Mouse (Mus musculus): ENCODE results near the gene Barx1.
A peak's percentile ranks its signal among the peaks of the same experiment; 100 is the strongest.

Gene Barx1

DNA sequence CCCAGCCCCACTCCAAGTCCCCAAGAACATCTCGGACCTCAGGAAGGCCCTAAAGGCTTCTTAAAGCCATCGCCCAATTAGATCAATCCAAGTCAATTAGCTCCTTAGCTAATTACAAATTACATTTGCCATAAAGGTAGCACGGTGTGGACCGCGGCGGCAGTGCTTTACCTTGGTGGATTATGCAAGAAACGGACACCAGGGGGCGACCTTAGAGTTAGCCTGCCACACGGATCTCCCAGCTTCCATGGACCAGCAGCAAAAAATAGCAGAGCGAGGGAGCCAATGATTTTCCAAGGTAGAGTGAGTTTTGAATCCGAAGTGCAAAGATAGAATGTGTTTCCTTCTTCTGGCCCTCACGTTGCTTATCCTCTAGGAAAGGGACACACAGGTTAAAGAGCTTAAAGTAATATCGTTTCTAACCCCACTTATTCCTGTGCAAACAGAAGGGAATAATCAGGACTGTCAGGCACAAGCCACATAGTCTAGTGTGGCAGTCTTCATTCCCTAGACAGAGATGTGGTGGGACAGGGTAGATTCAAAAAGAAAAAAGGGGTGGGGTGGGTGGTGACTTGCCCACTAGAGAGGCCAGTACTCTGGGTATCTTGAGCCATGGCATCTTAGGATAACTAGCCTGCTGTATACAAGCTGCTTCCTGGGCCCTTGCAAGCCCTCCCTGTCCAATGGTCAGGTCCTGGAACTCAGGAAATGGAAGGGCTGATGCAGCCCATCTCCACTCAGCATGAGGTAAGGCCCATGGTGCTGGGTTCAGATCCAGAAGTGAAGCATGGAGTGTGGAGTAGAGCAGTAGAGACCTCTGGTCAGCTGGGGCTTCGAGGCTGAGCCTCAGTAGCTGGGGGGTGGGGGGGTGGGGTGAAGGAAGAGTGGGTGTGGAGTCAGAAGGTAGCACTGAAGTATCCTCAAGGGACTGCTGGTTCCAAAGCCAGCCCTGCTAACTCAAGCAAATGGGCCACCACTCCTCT lies 8.7 kb upstream of the Barx1 start:
- peak; percentile 68 for DNase-seq (ENCODE audit: low read depth, low spot score)
- Histone ChIP-seq H3K36me3 (ENCODE audit: control insufficient read depth, insufficient read depth, low read length, poor library complexity, severe bottlenecking) (no peaks in the 10 kb centered on the region), H3K27me3 (ENCODE audit: control insufficient read depth, insufficient read depth, low read length, poor library complexity, severe bottlenecking) (no peaks in the 10 kb centered on the region)

DNA sequence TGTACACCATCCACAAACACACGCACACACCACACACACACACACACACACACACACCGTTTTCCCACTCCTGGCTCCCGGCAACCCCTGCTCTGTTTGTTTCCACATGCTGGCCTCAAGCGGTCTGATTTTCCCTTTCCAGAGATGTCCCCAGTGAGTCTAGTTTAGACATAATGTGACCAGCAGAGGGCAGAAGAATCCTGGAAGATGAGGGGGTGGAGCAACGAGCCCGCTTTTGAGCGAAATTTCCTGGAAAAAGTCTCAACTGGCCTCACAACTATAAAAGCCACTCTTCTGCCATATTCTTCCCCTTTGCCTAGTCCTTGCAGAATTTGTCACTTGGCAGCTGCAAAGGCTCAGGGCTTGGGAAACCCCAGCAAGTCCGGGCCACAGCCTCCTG lies 7.2 kb upstream of the Barx1 start:
- no peaks in the 10 kb centered on the region for H3K36me3 ChIP-seq (ENCODE audit: control insufficient read depth, insufficient read depth, low read length, poor library complexity, severe bottlenecking)
- H3K27me3 ChIP-seq (ENCODE audit: control insufficient read depth, insufficient read depth, low read length, poor library complexity, severe bottlenecking) = no peaks in the 10 kb centered on the region
- peak; percentile 57 for DNase-seq (ENCODE audit: low read depth, low spot score)

DNA sequence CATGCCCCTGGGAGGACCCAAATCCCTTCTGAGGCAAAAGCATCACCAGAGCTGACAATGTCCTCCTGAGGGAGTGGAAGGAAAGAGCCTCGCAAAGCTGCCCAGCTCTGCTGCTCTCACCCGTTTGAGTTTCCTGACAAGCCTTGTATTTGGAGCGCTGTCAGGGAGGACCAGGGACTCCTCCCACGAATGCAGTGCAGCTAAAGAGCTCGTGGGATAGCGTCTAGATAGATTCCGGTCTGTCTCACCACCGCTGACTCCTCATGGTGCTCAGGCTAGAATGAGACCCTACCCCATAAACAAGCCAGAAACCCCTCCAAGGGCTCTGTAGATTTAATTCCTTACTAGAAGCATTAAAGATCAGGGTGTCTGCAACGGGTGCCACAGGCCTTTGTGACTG lies 5.0 kb upstream of the Barx1 start:
- no peaks in the 10 kb centered on the region for H3K36me3 ChIP-seq (ENCODE audit: control insufficient read depth, insufficient read depth, low read length, poor library complexity, severe bottlenecking)
- no peaks in the 10 kb centered on the region for H3K27me3 ChIP-seq (ENCODE audit: control insufficient read depth, insufficient read depth, low read length, poor library complexity, severe bottlenecking)
- no peak for DNase-seq (ENCODE audit: low read depth, low spot score)

DNA sequence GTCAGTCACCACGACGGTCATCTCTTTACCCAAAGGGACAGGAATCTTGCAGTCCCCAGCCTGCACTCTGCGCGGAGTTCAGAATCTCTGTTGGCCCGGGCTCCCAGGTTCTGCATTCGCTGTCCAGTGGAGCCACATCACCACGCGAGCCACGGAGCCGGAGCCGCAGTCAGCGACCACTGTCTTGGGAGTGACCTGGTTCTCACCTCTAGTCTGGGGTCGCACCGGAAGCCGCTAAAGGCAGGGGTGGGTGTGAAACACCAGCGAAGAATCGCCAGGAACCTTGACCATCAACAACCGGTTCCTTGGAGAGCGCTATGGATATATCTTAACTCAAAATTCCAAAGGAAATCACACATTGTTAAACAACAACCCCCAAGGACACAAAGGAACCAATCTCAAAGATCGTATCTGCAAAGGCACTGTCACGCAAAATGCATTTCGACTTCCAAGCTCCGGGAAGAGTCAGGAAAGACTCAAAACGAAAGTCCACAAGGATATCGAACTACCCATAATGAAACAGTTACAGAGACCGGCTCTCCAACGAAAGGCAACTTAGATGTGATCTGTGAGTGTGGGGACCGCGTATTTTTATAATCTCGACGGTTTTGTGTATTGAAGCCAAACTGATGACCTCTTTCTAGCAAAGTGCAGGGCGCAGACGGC lies 4.1 kb upstream of the Barx1 start:
- Histone ChIP-seq H3K27me3 (ENCODE audit: control insufficient read depth, insufficient read depth, low read length, poor library complexity, severe bottlenecking) (no peaks in the 10 kb centered on the region), H3K36me3 (ENCODE audit: control insufficient read depth, insufficient read depth, low read length, poor library complexity, severe bottlenecking) (no peaks in the 10 kb centered on the region)
- DNase-seq (ENCODE audit: low read depth, low spot score) = no peak

DNA sequence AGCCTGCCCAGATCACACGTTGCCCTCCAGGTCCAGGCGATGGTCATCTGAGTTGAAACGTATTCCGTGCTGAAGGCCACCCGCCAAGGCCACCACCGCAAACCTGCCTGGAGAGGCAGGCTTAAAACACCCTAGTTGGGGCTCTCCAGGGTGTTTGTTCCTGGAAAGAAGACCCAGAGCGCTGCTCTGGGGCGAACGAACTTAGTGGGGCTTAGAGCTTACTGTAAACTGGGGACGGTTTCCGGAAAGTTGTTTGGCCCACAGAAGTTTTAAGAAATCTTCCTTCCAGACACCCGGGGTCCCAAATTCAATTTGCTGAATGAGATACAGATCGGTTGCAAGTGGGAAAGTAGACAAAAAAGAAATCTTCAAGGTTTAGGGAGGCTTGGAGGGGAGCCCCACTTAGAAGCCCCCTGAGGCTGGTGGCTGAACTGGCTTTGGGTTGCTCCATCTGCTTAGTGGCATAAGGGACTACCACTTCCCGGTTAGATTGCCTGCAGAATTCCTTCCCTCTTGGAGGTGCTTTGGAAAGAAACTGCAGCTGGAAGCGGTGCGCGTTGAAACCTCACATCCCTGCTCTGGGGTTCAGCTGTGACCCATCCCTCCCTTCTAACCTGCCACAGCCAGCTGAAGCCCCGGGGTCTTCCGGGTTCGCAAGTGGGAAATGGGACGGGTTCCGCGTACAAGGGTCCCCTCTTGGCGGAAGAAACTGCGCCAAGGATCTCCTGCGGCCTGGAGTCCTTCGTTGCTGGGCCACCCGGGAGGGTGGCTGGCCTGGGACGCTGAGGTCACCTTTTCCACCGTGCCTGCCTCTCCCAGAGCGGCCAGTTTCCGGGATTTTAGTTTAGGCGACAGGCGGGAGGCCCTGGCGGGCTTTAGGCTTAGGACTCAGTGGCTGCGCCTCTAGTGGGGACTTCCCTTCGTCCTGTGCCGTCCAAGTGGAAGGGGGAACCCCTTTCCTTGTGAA lies 3.3 kb upstream of the Barx1 start:
- no peak for DNase-seq (ENCODE audit: low read depth, low spot score)
- no peaks in the 10 kb centered on the region for H3K36me3 ChIP-seq (ENCODE audit: control insufficient read depth, insufficient read depth, low read length, poor library complexity, severe bottlenecking)

DNA sequence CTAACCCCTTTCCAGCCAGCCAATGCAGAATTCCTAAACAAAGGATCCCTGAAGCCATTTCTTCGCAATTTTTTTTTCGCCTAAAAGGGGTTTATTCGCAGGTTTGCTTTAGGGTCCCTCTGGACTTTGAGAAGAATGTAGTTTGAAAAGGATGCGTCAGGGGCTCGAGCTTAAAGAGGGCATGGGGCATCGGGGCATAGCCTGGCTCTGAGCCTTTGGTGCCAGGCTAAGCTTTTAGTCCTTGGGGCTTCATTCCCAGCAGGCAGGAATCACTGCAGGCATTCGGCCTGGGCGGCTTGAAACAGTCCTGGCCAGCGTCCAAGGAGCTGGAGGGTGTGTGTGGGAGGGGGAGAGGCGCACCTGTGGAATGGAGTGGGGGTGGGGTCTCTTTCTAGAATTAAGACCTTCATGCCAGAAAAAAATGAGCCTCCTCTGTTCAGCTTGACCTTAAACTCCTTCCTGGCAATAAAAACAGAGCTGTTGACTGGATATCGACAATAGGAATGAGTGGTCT lies 2.5 kb upstream of the Barx1 start:
- H3K27me3 ChIP-seq (ENCODE audit: control insufficient read depth, insufficient read depth, low read length, poor library complexity, severe bottlenecking) = no peaks in the 10 kb centered on the region
- H3K36me3 ChIP-seq (ENCODE audit: control insufficient read depth, insufficient read depth, low read length, poor library complexity, severe bottlenecking) = no peaks in the 10 kb centered on the region
- DNase-seq (ENCODE audit: low read depth, low spot score) = no peak

More for the DNA sequence above, 3.3 kb upstream of the Barx1 start:
- no peaks in the 10 kb centered on the region for H3K27me3 ChIP-seq (ENCODE audit: control insufficient read depth, insufficient read depth, low read length, poor library complexity, severe bottlenecking)

DNA sequence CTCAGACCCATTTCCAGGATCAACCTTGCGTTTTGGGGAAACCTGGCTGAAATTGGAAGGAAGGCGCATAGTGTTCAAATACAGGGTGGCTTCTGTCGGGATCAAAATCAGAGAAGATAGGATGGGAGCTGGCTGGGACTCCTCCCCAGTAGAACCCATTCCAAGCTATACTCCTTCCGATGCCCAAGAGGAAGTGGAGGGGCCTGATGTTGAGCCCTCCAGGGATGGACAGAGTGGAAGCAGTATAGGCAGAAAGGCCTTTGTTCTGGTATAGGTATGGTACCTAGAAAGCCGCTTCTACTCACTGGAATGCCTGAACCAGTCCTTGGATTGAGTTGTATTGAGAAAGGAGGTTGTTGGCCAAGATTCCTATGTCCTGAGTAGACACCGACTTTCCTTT lies 2.1 kb upstream of the Barx1 start:
- Histone ChIP-seq H3K27me3 (ENCODE audit: control insufficient read depth, insufficient read depth, low read length, poor library complexity, severe bottlenecking) (no peaks in the 10 kb centered on the region), H3K36me3 (ENCODE audit: control insufficient read depth, insufficient read depth, low read length, poor library complexity, severe bottlenecking) (no peaks in the 10 kb centered on the region)
- DNase-seq (ENCODE audit: low read depth, low spot score) = no peak

DNA sequence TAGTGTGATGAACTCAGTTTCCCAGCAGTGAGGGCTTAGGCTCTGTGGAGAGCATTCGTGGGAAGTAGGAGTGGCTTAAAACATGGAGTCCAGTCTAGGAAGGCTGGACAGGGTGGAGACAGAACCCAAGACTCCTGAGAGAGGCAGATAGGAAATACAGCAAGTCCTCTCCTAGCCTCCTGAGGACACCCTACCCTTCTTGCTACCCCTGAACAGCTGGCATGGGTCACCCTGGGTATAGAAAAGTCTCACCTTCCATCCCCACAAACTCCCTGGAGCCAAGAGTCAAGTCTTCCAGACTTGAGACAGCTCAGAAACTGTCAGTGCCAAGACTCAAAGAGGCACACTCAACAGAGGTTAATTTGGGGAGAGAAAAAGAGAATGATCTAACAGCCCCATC lies 1.2 kb upstream of the Barx1 start:
- DNase-seq (ENCODE audit: low read depth, low spot score) = no peak
- Histone ChIP-seq H3K36me3 (ENCODE audit: control insufficient read depth, insufficient read depth, low read length, poor library complexity, severe bottlenecking) (no peaks in the 10 kb centered on the region), H3K27me3 (ENCODE audit: control insufficient read depth, insufficient read depth, low read length, poor library complexity, severe bottlenecking) (no peaks in the 10 kb centered on the region)

DNA sequence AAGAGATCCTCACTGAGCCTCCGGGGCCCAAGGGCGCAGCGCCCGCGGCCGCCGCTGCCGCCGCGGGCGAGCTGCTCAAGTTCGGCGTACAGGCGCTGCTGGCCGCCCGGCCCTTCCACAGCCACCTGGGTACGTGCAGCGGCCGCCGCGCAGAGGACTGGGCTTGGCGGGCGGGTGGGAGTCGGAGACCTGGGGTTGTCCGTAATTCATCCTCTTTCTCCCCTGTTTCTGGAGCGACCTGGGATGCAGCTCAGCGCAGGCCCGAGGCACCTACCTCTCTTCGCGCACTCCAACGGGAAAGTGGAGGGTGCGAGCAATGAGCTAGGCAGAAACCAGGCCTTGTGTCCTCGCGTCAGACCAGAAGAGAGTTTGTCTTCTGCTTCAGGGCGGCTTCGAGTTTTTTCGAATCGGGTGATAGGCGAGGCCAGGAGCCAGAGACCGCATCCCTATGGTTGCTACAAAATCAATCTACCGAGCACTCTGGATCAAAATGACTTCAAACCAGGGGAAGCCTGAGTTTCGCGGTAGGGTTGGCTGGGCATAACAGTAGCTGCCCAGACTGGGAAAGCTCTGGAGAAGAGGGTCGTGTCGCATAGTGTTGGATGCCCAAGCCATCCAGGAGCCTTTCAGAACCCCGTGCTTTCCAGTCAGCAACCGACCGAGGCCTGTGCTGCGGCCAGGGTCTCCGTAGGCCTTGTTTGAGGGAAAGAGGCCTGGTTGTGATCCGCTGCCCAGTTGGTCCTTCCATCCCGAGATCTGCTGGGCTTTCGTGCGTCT lies 601 bp downstream of the Barx1 start:
- no peak for DNase-seq (ENCODE audit: low read depth, low spot score)
- Histone ChIP-seq H3K27me3 (ENCODE audit: control insufficient read depth, insufficient read depth, low read length, poor library complexity, severe bottlenecking) (no peaks in the 10 kb centered on the region), H3K36me3 (ENCODE audit: control insufficient read depth, insufficient read depth, low read length, poor library complexity, severe bottlenecking) (no peaks in the 10 kb centered on the region)

DNA sequence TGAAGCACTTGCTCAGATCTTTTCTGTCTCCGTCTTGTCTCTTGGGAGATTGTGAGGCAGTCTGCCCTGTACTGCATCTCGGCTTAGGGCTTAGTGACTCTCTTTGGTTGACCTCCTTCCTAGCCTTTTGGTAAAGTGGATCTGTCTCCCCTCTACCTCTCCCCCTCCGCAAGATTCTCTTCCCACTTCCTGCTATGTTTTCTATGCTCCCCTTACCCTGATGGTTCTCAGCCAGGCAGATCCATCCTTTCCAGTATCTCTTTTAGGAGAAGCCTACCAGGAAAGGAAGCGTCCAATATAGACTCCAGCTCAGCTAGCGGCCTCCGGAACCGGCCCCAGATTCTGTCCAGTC lies 1.2 kb downstream of the Barx1 start:
- H3K27me3 ChIP-seq (ENCODE audit: control insufficient read depth, insufficient read depth, low read length, poor library complexity, severe bottlenecking) = no peaks in the 10 kb centered on the region
- no peak for DNase-seq (ENCODE audit: low read depth, low spot score)

DNA sequence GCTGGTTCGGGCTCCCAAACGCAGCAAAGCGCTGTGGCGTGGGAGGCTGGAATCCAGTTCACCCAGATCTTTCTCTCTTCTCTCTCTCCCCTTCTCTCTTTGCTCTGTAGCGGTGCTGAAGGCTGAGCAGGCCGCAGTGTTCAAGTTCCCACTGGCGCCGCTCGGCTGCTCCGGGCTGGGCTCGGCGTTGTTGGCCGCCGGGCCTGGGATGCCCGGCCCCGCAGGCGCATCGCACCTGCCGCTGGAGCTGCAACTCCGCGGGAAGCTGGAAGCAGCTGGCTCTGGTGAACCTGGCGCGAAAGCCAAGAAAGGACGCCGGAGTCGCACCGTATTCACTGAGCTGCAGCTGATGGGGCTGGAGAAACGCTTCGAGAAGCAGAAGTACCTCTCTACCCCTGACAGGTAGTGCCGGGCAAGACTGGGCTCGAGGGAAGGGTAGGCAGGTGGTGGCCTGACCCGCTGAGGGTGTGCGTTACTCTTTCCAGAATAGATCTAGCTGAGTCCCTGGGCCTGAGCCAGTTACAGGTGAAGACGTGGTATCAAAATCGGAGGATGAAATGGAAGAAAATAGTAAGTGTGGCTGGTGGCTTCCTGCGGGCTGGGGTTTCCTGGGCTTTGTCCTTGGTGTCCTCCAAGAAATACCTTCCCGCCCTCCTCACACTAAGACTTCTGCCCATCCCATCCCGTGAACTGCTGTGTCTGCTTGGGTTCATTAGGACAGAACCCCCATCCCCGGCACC lies 2.3 kb downstream of the Barx1 start:
- no peaks in the 10 kb centered on the region for H3K36me3 ChIP-seq (ENCODE audit: control insufficient read depth, insufficient read depth, low read length, poor library complexity, severe bottlenecking)
- no peaks in the 10 kb centered on the region for H3K27me3 ChIP-seq (ENCODE audit: control insufficient read depth, insufficient read depth, low read length, poor library complexity, severe bottlenecking)
- DNase-seq (ENCODE audit: low read depth, low spot score) = no peak

More for the DNA sequence above, 1.2 kb downstream of the Barx1 start:
- H3K36me3 ChIP-seq (ENCODE audit: control insufficient read depth, insufficient read depth, low read length, poor library complexity, severe bottlenecking) = no peaks in the 10 kb centered on the region

DNA sequence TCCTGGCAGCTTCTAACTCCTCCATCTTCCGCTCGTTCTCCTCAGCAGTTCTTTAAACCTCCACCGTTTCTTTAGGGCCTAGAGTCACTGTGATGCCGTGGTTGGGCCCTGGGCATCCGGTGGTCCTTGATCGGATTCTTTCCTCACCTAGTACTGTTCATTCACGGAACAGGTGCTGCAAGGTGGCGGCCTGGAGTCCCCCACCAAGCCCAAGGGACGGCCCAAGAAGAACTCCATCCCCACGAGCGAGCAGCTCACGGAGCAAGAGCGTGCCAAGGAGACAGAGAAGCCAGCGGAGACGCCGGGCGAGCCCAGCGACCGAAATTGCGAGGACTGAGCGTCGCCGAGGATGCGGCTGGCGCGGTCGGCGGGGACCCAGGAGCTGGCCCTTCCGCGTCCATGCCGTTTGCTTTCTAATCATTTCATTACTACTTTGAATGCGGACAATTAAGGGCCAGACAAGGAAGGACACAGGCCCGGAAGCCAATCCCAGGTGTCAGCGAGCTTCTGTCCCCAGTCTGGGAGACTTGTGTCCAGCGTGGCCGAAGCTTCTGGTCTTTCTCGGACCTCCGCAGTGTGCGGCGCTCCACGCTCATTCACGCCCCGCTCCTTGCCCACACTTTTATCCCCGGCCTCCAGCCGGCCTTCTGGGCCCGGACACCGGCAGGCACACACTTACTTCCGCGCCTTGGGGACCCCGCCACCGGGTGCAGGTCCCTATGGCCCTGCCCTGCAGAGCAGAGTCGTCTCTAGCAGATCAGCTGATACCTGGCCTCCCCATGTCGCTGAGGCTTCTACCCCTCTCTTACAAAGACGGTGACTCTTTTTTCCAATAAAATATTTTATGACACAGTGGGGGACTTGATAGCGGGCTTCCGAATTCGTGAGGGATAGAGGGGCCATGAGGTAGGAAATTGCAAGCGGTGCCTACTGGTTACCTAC lies 3.1 kb downstream of the Barx1 start:
- no peaks in the 10 kb centered on the region for H3K36me3 ChIP-seq (ENCODE audit: control insufficient read depth, insufficient read depth, low read length, poor library complexity, severe bottlenecking)
- DNase-seq (ENCODE audit: low read depth, low spot score) = no peak
- no peaks in the 10 kb centered on the region for H3K27me3 ChIP-seq (ENCODE audit: control insufficient read depth, insufficient read depth, low read length, poor library complexity, severe bottlenecking)

All from splenic B cell, adult 2 months (primary cell).